Mouse (Mus musculus) E14TG2a.4 (cell line): Measurements from ENCODE around the gene Ydjc.

Experiments
- CTCF ChIP-seq: conservative IDR thresholded peaks from 2 replicates; pipeline ENCODE4 v1.5.1; 2014; ENCODE audit warnings: low read length
- NANOG ChIP-seq: IDR thresholded peaks from 2 replicates; pipeline ENCODE4 v1.6.1; 2014; ENCODE audit warnings: borderline replicate concordance, low read length, mixed read lengths
- POU5F1 ChIP-seq: IDR thresholded peaks from 2 replicates; pipeline ENCODE4 v1.6.1; 2014; ENCODE audit warnings: low read length, borderline replicate concordance

- no peak for TF ChIP-seq CTCF
- no peak for TF ChIP-seq POU5F1
- no peak for TF ChIP-seq NANOG
Observed at GRCm38 (mm10) chr16:17096938-17097337, 47.5 kb upstream of the Ydjc start.
